In genomic region chr5:90759077-90760065, GRCm38 (mm10) we compare ENCODE assay signal across 8 mouse cellular contexts. TPM values are rescaled to one million over a fixed set of nuclear protein-coding genes. Genes with fewer than 3 reads are reported as not detected.
DNase-seq lines count a peak whose midpoint lies in the region; ATAC-seq lines count a peak whose summit lies in the region.

TSS of gene Cxcl5 (plus strand) at chr5:90759360.

- H3K9me3 ChIP-seq in lung, embryonic 16.5 days (ENCODE audit: control insufficient read depth, low read length), result no peaks in the 10 kb centered on the region
- H3K9me3 ChIP-seq in hindbrain, embryonic 11.5 days (ENCODE audit: control insufficient read depth, low read length), result no peaks in the 10 kb centered on the region
- H3K9me3 ChIP-seq in liver, embryonic 13.5 days (replicated peaks), result no peaks in the 10 kb centered on the region

- peak within 1 kb of the TSS; percentile 32 for H3K4me2 ChIP-seq in lung, embryonic 16.5 days (ENCODE audit: low read depth, low read length)
- peak within 1 kb of the TSS; percentile 41 for H3K4me2 ChIP-seq in hindbrain, embryonic 11.5 days (replicated peaks; ENCODE audit: low read depth, low read length)
- H3K4me2 ChIP-seq in liver, embryonic 13.5 days, result peak within 1 kb of the TSS; percentile 38; the same call in 1 of the 2 replicates

- no peak for ATAC-seq in lung, embryonic 16.5 days (ENCODE audit: low read depth)
- peak; percentile 78 for ATAC-seq in hindbrain, embryonic 11.5 days (ENCODE audit: low FRiP score)
- ATAC-seq in liver, embryonic 13.5 days (ENCODE audit: low read depth), result no peak

- no peak for DNase-seq in lung, postnatal 25 days (ENCODE audit: low spot score)
- peak; percentile 49 for DNase-seq in embryo, embryonic 11 days
- peak; percentile 58 for DNase-seq in hindbrain, embryonic 11.5 days (ENCODE audit: low spot score)
- no peak for DNase-seq in liver, embryonic 13.5 days
- peak; percentile 25 for DNase-seq in right cerebral cortex, postnatal 25 days
- no peak for DNase-seq in urinary bladder, postnatal 4 days (ENCODE audit: low spot score in 2 of 2)
- DNase-seq in gastrocnemius, postnatal 4 days (ENCODE audit: low spot score in 2 of 2), result no peak

- peaks cover 6% of the 10 kb centered on the region; the same call in 1 of the 2 replicates for H3K27me3 ChIP-seq in lung, embryonic 16.5 days (ENCODE audit: control insufficient read depth, insufficient read depth, low read depth, low read length)
- peaks cover 8% of the 10 kb centered on the region; the same call in 1 of the 2 replicates for H3K27me3 ChIP-seq in hindbrain, embryonic 11.5 days (ENCODE audit: control insufficient read depth, insufficient read depth, low read length)
- peaks cover 18% of the 10 kb centered on the region for H3K27me3 ChIP-seq in liver, embryonic 13.5 days

- 4% methylated on average over 32 of the region's 32 CpGs for WGBS in lung, embryonic 16.5 days
- 4% methylated on average over 32 of the region's 32 CpGs for WGBS in hindbrain, embryonic 11.5 days
- WGBS in liver, embryonic 13.5 days (ENCODE audit: insufficient replicate concordance), result 8% methylated on average over 32 of the region's 32 CpGs

- no peak within 1 kb of the TSS for H3K9ac ChIP-seq in lung, embryonic 16.5 days (ENCODE audit: low read length)
- peak within 1 kb of the TSS; percentile 3; the same call in 1 of the 2 replicates for H3K9ac ChIP-seq in hindbrain, embryonic 11.5 days (ENCODE audit: low read depth, low read length)
- no peak within 1 kb of the TSS for H3K9ac ChIP-seq in liver, embryonic 13.5 days

- H3K4me3 ChIP-seq in lung, embryonic 16.5 days (ENCODE audit: low read length), result peak within 1 kb of the TSS; percentile 21
- peak within 1 kb of the TSS; percentile 35 for H3K4me3 ChIP-seq in hindbrain, embryonic 11.5 days (ENCODE audit: low read depth, low read length)
- peak within 1 kb of the TSS; percentile 25; the same call in 1 of the 2 replicates for H3K4me3 ChIP-seq in liver, embryonic 13.5 days (replicated peaks)

- no peaks in the 10 kb centered on the region for H3K36me3 ChIP-seq in lung, embryonic 16.5 days (ENCODE audit: control insufficient read depth, insufficient read depth, low read length)
- H3K36me3 ChIP-seq in hindbrain, embryonic 11.5 days (ENCODE audit: control insufficient read depth, insufficient read depth, low read length), result no peaks in the 10 kb centered on the region
- no peaks in the 10 kb centered on the region for H3K36me3 ChIP-seq in liver, embryonic 13.5 days

- H3K4me1 ChIP-seq in lung, embryonic 16.5 days (replicated peaks; ENCODE audit: control insufficient read depth, insufficient read depth, low read length), result peaks cover 14% of the 10 kb centered on the region
- no peaks in the 10 kb centered on the region for H3K4me1 ChIP-seq in hindbrain, embryonic 11.5 days (replicated peaks; ENCODE audit: control insufficient read depth, insufficient read depth, low read length)
- peaks cover 5% of the 10 kb centered on the region; the same call in 1 of the 2 replicates for H3K4me1 ChIP-seq in liver, embryonic 13.5 days (replicated peaks)

- H3K27ac ChIP-seq in lung, embryonic 16.5 days (ENCODE audit: low read length), result no peak within 1 kb of the TSS
- no peak within 1 kb of the TSS for H3K27ac ChIP-seq in hindbrain, embryonic 11.5 days (ENCODE audit: low read depth, low read length)
- no peak within 1 kb of the TSS for H3K27ac ChIP-seq in liver, embryonic 13.5 days

RNA-seq across cellular contexts. Expression of gene Cxcl5, which starts in this region (rescaled TPM):
- not detected in 2 replicates for polyA plus RNA-seq in lung, embryonic 16.5 days (2015; fragmentation: Nextera tagmentation; extraction: Ambion mirVana)
- polyA plus RNA-seq in hindbrain, embryonic 11.5 days (2014; fragmentation: Nextera tagmentation; extraction: Ambion mirVana), result 0.13 and 0.17 TPM in 2 replicates
- 0.84 and 0.98 TPM in 2 replicates for polyA plus RNA-seq in liver, embryonic 13.5 days (2015; fragmentation: Nextera tagmentation; extraction: Ambion mirVana)
- total RNA-seq in gastrocnemius, postnatal 4 days (2021), result under 1 TPM in 1 of 2 experiments, not detected in 1; 0.34 TPM

Comparison
In these comparisons a context has a peak if more than half of its experiments do, and no peak if none do; other contexts are left out.
1. Peak in DNase-seq, ATAC-seq, H3K4me3 ChIP-seq, H3K9ac ChIP-seq and H3K4me2 ChIP-seq in hindbrain, embryonic 11.5 days; RNA of the gene not detected or under 1 TPM.
2. DNase-seq: peak in embryo, embryonic 11 days (single experiment) and right cerebral cortex, postnatal 25 days (single experiment); none in lung, postnatal 25 days (single experiment), liver, embryonic 13.5 days (single experiment), urinary bladder, postnatal 4 days (0 of 2) and gastrocnemius, postnatal 4 days (0 of 2).
3. Peak in every context shown above with its lines, with median percentiles within 50 percentile points of each other: H3K4me2 ChIP-seq and H3K4me3 ChIP-seq.